Mouse (Mus musculus) liver, postnatal 0 days (tissue): ENCODE measurements around the gene Mri1.

Experiments
- CTCF ChIP-seq: sonication (generic); IDR thresholded peaks from 2 replicates; pipeline ENCODE4 v1.5.1; 2016; ENCODE audit warnings: antibody characterized with exemption, low read depth
- EP300 ChIP-seq: IDR thresholded peaks from 2 replicates; pipeline ENCODE4 v1.6.1; 2016; ENCODE audit warnings: antibody characterized with exemption, low read depth, mild to moderate bottlenecking

DNA sequence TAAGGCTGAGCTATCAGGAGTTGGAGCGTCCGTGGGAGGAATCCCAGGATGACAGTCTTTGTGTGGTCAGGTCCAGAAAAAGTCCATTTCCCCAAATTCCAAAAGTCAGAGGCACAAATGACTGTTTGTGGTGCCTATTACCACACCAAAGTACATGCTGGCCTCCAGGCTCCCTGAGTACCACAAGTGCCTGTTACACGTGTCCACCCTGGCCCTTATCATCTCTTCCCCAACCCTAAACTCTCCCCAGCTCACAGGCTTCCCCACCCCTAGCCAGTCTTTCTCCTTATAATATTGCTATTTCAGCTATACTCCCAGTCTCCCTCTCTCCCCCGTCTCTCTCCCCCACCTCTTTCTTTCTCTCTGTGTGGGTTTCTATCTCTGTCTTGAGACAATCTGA is 15.2 kb upstream of the Mri1 start:
- TF ChIP-seq CTCF (no peak), EP300 (no peak)
